Mouse (Mus musculus) left cerebral cortex, adult 2 months (tissue): ENCODE data around the gene Frmd3. TPM values are rescaled to one million over a fixed set of nuclear protein-coding genes. Genes with fewer than 3 reads are reported as not detected.

Experiments
- DNase-seq, 2 experiments: peaks; one replicate each; pipeline ENCODE4 v3.0.0; 2021 to 2022; ENCODE audit warnings: low spot score in 2 of 2, mixed read lengths in 1 of 2; ENCODE audit errors: extremely low spot score in 1 of 2
- H3K27ac ChIP-seq: fragments of 200-600 bp; 2 replicates; pipeline ENCODE4 v1.8.1; 2022
- H3K4me3 ChIP-seq: fragments of 200-600 bp; 2 replicates; pipeline ENCODE4 v1.8.1; 2022
- CTCF ChIP-seq: fragments of 200-600 bp; IDR thresholded peaks from 2 replicates; pipeline ENCODE4 v1.8.1; 2022; ENCODE audit warnings: antibody characterized with exemption, mild to moderate bottlenecking, moderate library complexity
- intact Hi-C: fragments of 180-260 bp; cut with DNase I; formaldehyde crosslinking; loops from one replicate; pipeline ENCODE4 v1.15.1; 2025
- long read RNA-seq, 2 experiments: library from polyadenylated mRNA; stranded (forward); transcript quantifications; one replicate each; pipeline ENCODE4 v2.0.0; 2021; ENCODE audit warnings: borderline mapping rate in 2 of 2
- total RNA-seq, 2 experiments: library from RNA; stranded (reverse); gene quantifications; 2 replicates each; pipeline ENCODE4 v1.2.3; 2021

Gene Frmd3
- 1 to 10 TPM; 6.5 to 6.8 TPM for total RNA-seq
- long read RNA-seq, experiment 1, full-length matches to known transcripts = 2 of 3 reads
- long read RNA-seq, experiment 1, partial matches to known transcripts = 0 of 3 reads
- long read RNA-seq, experiment 1, other reads (novel, unspliced or antisense) = 1 of 3 reads
- long read RNA-seq, experiment 2, full-length matches to known transcripts = 4 of 4 reads
- long read RNA-seq, experiment 2, partial matches to known transcripts = 0 of 4 reads
- long read RNA-seq, experiment 2, other reads (novel, unspliced or antisense) = 0 of 4 reads

DNA sequence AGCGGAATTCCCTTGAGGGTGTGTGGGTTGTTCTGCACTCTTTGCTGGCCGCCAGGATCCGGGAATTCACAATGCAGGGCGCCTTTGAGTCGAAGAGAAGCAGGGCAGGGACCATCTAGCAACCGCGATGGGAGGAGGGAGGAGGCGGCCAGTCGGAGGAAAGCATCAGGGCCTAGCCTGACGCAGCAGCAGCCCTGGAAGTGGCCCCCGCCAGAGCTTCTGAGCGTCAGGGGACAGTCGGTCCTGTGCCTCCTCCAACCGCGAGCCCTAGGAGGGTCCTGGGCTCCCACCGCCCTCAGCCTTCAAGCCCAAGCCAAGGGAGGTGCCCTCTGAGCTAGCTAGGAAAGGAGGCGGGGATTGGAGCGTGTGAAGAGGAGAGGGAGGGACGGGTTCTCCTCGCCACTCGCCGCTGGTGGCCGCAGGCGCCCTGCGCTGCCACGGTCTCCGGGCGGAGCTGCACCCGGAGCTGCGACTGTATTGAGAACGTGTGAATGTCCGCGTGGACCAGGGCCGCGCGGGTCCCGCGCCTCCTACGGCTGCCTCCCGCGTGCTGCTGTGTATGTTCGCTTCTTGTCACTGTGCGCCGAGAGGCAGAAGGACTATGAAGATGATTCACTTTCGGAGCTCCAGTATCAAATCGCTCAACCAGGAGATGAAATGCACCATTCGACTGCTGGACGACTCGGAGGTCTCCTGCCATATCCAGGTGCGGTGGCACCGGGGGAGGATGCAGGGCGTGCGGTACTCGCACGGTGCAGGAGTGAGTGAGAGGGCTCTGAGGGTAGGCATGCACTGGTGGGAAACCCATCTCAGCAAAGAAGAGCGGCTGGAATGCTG lies at the start of gene Frmd3:
Frmd3 (plus strand) TSS at position 232 of the 837 bp plus-strand sequence.
- peak within 1 kb of the TSS; percentile 86 for H3K27ac ChIP-seq
- peak within 1 kb of the TSS; percentile 74 for H3K4me3 ChIP-seq
- intact Hi-C loops = loop anchor here (1.0 to 5.0 kb wide), 2 partner anchors 39 to 238 kb away; no protein-coding TSS in a partner anchor
- no peak; the same call in 1 of the 2 replicates for TF ChIP-seq CTCF
- peak; percentile 70 to 78 for DNase-seq

- no peak for TF ChIP-seq CTCF
- no peak overlapping the region for H3K4me3 ChIP-seq
- intact Hi-C loops = no loop called here
- DNase-seq = no peak
- no peak overlapping the region for H3K27ac ChIP-seq
Observed at GRCm38 (mm10) chr4:73980454-73980853, 32.8 kb upstream of the Frmd3 start.

DNA sequence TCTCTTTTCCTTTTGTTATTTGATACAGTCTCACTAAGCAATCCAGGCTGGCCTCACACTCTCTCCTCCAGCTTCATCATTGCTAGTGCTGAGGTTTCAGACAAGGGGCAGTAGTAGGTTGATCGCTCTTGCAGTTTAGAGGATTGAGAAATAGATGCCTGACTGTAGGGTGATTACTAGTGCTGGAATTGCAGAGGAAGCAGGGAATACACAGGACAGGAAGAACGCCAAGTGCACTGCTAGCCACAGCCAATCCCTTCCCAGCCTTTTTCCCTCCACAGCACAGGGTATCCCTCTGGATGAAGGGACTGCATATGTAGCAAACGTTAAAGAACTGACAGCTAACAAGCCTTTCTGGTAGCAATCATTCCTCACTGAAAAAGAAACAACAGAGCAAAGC lies 965 bp upstream of the Frmd3 start:
- intact Hi-C loops = loop anchor here (5.0 kb wide), 1 partner anchor 40 kb away; no protein-coding TSS in a partner anchor
- H3K4me3 ChIP-seq = peak overlapping the region; percentile 74; the same call in 1 of the 2 replicates
- H3K27ac ChIP-seq = peak overlapping the region; percentile 86; the same call in 1 of the 2 replicates
- DNase-seq = peak in 1 of 2 experiments; percentile 19
- no peak for TF ChIP-seq CTCF

- intact Hi-C loops = loop anchor here (1.0 to 5.0 kb wide), 2 partner anchors 40 to 239 kb away; no protein-coding TSS in a partner anchor
- H3K4me3 ChIP-seq = peak overlapping the region; percentile 74
- H3K27ac ChIP-seq = peak overlapping the region; percentile 86
- peak in 1 of 2 experiments; percentile 15 for DNase-seq
- no peak for TF ChIP-seq CTCF
Observed at GRCm38 (mm10) chr4:74012700-74013099, 542 bp upstream of the Frmd3 start.

DNA sequence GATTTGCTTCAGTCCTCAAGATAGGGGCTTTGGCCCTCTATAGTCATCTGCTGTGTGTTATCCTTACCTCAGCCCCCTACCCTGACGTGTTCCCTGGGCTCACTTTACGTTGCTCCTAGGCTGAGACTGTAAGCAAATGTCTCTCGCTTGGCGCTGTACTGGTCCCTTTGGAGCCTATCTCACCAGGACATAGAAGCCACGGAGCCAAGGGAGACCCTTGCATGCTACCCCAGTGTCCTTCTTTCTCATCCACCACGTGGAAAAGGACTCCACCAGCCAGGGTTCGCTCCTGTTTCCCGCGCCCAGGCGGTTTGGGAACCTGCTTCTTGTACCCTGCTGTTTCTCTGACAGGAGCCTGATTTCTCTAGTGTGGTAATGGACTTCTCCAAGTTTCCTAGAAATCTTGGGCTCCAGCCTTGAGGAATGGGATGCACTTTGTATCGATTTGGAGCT lies 832 bp downstream of the Frmd3 start:
- peak; percentile 20 to 51 for DNase-seq
- intact Hi-C loops = loop anchor here (5.0 kb wide), 1 partner anchor 38 kb away; no protein-coding TSS in a partner anchor
- H3K27ac ChIP-seq = peak overlapping the region; percentile 86
- TF ChIP-seq CTCF = no peak
- peak overlapping the region; percentile 74 for H3K4me3 ChIP-seq

GRCm38 (mm10) chr4:74020084-74020483 lies 6.8 kb downstream of the Frmd3 start:
- no peak for TF ChIP-seq CTCF
- intact Hi-C loops = no loop called here
- H3K27ac ChIP-seq = no peak overlapping the region

GRCm38 (mm10) chr4:74043226-74043625 lies 30.0 kb downstream of the Frmd3 start:
- no peak overlapping the region for H3K4me3 ChIP-seq
- no peak overlapping the region for H3K27ac ChIP-seq
- no peak for TF ChIP-seq CTCF
- DNase-seq = no peak
- intact Hi-C loops = no loop called here

More at GRCm38 (mm10) chr4:74020084-74020483, 6.8 kb downstream of the Frmd3 start:
- DNase-seq = no peak
- H3K4me3 ChIP-seq = no peak overlapping the region

DNA sequence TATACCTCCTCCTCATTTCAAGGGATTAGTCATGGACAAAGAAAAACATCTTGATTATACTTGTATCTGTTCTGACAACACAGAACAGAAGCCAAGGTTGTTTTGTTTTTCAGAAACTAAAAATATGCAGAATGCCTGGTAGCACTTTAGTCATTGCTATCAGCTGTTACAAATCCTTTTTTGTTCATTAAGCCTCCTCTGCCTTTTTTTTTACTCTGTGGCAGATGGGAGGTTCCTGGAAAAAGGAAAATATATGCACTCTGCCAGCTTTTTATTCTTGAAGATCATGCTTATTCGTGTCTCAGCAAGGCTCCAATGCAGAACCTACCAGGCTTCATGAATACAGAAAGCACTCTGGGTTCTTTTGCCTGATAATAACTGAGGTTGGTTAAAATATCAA lies 38.5 kb downstream of the Frmd3 start:
- no peak for DNase-seq
- Histone ChIP-seq H3K27ac (no peak overlapping the region), H3K4me3 (no peak overlapping the region)
- TF ChIP-seq CTCF = no peak
- intact Hi-C loops = loop anchor here (5.0 kb wide), 1 partner anchor 39 kb away; the partner anchor contains the start of gene Frmd3

DNA sequence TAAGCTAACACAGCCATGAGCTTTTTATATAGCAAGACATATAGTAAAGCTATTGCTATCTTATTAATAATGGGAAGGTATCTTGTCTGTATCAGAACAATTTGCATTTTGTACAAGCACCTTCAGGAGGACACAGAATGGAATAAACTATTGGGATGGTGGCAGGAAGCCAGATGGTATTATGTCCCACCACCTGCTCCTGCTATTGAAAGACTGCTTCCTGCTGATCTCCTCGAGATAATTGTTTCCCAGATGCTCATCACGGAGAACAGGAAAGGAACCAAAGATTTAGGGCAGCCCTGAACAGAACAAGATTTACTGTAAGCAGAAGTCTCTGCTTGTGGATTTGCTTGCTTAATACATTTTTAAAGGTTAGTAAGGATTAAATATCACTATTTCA lies 63.5 kb downstream of the Frmd3 start:
- H3K4me3 ChIP-seq = no peak overlapping the region
- DNase-seq = no peak
- intact Hi-C loops = no loop called here
- no peak for TF ChIP-seq CTCF
- H3K27ac ChIP-seq = no peak overlapping the region

DNA sequence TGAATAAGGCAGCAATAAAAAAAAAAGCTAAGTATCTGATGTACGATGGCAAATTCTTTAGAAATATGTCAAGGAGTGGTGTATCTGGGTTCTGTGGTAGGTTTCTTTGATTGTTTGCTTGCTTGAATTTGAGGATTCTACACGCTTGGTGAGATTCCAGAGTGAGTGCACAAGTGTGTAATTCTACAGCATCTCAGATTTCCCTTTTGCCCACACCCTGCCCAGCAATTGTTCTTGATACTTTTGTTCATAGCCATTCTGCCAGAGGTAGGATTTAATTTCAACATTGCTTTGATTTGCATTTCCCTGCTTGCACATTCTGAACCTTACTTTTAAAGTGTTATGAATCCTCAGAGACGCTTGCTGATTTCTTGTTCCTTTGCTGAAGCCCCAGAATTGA lies 97.6 kb downstream of the Frmd3 start:
- intact Hi-C loops = no loop called here
- DNase-seq = no peak
- Histone ChIP-seq H3K27ac (no peak overlapping the region), H3K4me3 (no peak overlapping the region)
- no peak for TF ChIP-seq CTCF

GRCm38 (mm10) chr4:74191528-74191927 lies 178.3 kb downstream of the Frmd3 start:
- Histone ChIP-seq H3K4me3 (no peak overlapping the region), H3K27ac (no peak overlapping the region)
- intact Hi-C loops = no loop called here
- no peak for TF ChIP-seq CTCF
- no peak for DNase-seq
